Mouse (Mus musculus): ENCODE results near the gene Sec24a.

DNA sequence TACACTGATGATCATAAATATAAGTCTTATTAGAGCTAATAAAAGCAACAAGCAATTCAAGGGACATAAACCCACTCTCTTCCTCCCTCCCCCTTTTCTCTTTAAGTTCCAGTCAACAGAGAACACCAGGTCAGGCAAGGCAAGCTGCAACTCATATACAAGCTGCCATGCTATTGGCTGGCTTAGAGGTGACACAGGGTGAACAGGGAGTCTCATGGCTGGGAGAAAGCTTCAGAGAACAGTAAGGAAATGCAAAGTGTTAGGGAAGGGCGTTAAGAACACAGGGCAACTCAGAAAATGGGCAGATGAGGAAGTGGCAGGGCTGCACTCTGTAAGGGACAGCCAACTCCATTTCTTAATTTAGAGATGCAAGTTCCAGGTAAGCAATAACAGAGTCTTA is 30.6 kb downstream of the Sec24a start:
- TF ChIP-seq CTCF (IDR thresholded peaks at IDR 0.05; ENCODE audit: control insufficient read depth, insufficient read depth, insufficient replicate concordance, low read depth, low read length) = no peak
- no peak for TF ChIP-seq POLR2A (IDR thresholded peaks at IDR 0.05; ENCODE audit: control insufficient read depth, low read depth, low read length)

All from testis, adult 2 months (tissue).